Mouse (Mus musculus): ENCODE results near the gene Hlcs.

The Hlcs gene

DNA sequence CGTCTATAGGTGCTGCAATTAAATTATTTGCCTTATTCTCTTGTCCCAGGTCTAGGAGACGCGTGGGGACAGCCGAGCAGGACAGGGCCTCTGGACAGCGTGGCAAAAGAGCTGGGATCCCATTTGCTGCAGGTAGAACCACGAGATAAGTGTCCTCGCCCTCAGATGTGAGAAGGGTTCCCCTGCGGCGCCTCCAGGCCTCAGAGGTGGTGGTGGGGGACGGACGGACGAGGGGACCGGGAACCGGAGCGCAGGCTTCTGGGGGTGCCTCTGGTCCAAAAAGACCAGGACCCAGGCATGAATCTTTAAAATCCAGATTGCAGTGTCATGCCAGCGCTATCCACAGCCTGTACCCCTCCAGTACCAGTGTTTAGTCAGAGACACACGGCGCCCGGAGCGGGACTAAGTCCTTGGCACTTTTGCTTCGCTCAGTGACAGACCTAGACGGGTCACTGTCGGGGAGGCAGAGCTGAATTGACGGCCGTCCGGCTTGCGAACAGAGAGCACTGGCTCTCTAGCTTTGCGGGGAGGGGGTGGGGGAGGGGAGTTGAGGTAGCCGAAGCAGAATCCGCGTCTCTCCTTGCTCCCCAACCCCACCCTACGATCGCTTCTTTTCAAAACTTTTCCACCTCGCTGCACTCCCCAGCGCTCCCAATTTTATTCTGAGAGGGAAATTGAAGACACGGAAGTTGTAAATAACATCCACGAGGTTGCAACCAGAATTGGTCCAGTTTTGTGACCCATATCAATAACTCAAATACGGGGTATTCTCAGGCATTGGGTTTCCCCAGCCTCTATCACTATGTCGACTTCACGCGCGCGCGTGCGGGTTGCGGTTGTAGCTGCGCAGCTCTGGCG lies 218.9 kb downstream of the Hlcs start:
- peak; percentile 41 for DNase-seq (ENCODE audit: low read depth)

DNA sequence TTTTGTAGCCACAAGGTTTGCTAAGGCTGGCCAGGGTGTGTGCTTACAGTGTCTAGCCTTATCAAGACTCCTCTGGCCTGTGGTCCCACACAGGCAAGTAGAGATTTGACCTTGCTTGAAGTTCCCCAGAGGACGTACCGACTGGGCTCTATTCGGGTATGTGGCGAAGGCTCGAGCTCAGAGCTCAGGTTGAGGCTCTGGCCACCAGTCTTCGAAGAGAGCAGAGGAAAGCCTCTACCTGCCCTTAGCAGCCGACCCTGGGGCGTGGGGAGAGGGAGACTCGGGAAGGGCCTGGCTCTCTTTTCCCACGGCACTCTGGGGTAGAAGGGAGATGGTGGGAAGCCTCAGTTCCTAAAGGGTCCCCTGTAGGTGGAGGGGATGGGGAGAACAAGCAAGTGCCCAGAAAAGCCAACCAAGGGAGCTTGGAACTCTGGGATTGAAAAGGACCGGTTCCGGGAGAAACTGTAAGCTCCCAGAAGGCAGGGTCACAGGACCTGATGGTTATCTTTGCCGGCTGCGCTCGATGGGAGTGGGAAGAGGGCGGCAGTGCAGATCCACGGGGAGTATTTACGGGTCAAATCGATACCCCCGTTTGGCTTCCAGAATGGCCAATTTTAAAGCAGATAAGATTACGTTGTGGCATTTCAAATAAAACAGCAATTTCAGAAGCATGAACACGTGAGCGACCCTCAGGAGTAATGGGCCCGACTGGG lies 220.1 kb downstream of the Hlcs start:
- DNase-seq (ENCODE audit: low read depth) = no peak

DNA sequence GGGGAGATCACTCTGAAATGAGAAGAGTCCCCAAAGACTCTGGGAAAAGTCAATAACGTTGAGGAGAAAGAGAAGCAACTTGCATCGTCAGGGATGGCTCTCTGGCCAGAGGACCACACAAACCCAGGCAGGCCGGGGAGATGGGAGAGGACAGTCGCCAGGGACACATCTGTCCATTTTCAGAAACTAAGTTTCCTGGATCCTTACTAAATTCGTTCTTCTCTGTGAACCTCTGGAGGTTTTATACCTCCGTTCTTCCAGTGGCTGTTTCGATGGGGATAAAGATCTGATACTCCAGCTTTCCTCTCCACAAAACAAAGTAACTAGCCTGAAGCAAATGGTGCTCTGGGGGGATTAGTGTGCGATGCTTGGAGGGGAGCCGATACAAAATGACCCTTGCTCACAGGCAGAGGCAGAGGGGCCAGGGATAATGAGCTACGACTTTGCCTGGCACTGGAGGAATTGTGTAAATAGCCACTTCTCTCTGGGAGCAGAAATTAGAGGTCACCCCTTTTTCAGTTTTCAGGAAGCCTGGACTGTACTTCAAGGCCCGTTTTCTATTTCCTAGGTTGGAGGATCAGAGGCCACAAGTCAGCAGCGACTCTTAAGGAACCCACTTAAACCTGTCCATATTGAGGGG lies 220.7 kb downstream of the Hlcs start:
- no peak for DNase-seq (ENCODE audit: low read depth)

DNA sequence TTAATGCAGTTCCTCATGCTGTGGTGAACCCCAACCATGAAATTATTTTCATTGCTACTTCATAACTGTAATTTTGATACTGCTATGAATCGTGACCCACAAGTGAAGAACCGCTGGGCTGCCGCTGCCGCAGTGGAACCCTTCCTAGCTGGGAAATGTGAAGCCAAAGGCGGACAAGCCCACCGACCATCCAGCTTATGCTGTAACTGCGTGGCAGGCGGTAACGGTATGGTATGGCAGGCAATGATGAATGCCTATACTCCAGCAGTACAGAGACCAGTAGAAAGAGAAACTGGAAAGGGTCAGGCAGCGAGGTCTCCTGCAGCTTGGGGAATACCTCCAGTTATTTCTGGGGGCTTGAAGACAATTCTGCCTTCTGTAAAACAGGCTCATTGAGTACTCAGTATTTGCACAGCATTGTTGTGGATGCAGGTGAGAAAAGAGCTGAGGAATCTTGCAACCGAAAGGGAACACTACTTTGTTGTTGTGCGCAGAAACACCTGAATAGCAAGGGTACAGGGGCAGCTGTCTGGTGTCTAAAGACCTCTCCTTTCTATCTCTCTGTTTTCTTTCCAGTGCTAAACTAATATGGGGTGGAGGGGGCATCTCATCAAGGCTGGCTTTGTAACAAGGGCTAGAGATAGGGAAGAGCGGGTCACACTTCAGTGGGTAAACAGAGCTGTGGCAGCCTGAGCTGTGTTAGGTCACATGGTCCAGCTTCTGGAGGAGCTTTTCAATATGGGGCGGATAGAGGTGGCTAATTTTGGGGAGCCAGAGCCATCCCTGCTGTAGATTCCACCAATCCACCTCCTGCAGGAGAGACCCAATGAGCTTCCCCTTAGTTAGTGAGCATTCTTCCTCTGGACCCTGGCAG lies 224.3 kb downstream of the Hlcs start:
- no peak for DNase-seq (ENCODE audit: low read depth)

DNA sequence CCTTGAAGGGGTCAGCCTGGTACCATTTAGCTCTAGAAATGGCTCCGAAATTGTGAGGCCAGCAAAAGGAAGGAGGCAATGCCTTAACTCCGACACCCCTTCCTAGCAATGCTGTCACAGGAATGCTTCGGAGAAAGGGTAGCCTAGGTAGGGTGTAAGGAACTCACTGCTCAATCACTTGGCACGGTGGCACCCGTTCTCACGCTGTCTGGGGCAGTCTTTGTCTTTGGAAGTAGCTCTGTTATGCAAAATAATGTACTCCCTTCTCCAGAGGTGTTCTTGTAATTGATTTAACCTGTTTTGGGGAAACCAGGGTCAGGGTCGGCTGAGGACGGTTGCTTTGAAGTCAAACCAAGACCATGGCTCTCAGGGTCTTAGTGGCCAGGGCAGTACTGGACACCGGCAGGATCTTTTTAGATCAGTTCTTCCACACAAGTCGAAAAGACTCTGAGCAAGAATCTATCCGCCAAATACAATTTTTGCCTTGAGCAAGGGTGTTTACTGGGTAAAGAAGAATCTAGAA lies 225.1 kb downstream of the Hlcs start:
- DNase-seq (ENCODE audit: low read depth) = no peak

DNA sequence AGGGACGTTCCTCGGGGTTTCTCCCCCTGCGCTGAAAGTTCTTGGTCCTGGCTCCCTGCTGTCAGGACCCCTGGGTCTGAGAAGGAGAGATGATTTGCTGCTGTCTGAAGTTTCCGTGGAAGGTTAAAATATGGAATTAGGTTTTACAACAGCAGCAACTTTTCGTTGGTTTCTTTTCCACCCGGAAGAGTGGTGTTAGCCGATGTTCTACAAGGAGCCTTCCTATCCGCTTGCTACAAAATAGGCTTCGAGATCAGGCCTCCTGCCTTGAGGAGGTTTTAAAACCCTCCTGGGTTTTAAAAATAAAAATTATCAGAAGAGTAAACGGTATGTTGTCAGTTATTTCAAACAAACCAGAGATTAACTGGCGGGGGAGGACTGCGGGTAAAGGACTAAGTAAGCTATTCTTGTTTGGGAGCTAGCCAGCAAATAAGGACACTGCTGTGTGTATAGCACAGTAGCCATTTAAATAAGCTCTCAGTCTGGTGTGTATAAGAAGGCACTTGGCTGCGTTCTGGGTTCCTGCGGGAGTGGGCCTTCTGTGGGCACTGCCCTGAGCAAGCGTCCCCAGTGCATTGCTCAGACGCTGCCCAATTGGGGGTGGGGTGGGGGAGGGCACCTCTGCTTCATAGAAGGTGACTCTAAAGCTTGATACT lies 225.7 kb downstream of the Hlcs start:
- DNase-seq (ENCODE audit: low read depth) = no peak

DNA sequence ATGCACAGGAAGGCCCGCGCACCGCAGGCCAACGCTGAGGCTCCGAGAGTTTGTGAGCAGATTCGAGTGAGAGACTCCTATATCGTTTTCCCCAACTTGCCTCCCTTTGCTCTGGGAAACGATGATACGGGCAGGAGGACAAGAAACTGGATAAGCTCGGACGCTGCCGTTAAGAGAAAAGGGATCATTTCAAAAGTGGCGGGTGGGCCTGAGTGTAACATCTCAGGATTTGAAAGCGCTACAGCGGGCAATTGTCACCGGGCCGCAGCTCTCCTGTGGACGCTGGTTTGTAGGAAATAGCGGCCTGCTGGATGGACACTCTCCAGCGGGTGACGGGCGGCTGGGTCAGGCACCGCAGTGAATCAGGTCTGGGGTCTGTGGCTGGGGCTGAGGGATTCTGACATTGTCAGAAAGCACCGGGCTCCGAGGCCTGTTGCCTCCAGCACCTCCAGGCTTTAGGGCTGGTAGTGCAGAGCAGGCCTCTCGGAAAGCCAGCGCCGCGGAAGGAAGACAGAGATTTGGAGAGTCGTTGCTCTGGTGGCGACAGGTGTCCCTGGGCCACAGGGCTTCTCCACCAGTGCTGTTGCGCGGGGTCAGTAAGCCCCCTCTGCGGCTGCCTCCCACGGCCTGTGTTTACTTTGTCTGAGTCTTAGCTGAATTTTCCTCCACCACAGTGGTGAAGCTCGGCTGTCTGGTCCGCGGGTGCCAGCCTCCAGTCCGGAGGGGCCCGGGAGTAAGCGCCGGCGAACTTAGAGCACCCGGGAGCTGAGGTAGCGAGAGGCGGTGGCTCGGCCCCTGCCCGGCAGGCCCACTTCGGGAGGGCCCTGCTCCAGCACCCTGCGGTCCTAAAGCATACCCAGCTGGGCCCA lies 226.4 kb downstream of the Hlcs start:
- peak; percentile 32 for DNase-seq (ENCODE audit: low read depth)

DNA sequence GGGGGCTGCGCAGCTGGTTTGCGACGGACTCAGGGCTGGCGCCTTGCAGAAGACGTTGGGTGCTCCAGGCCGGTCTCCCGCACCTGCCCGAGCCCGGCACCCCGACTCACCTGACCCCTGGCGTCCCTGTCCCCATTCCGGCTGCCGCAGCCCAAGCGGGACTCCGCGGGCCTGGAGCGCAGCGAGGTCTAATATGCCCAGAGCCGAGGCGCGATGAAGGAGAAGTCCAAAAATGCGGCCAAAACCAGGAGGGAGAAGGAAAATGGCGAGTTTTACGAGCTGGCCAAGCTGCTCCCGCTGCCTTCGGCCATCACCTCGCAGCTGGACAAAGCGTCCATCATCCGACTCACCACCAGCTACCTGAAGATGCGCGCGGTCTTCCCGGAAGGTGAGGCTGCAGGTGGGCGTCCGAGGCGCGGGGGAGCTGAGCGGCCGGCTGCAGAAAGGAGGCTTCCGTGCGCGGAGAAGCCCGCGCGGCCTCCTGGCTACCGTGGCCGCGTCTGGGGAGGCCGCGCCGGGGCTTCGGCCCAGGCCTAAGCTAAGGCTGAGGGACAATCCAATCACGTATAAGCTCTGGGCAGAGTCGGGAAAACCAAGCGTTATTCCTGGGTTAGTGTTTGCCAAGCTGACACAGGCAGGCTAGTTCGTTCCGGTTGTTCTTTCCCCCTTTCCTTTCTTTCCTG lies 227.6 kb downstream of the Hlcs start:
- no peak for DNase-seq (ENCODE audit: low read depth)

DNA sequence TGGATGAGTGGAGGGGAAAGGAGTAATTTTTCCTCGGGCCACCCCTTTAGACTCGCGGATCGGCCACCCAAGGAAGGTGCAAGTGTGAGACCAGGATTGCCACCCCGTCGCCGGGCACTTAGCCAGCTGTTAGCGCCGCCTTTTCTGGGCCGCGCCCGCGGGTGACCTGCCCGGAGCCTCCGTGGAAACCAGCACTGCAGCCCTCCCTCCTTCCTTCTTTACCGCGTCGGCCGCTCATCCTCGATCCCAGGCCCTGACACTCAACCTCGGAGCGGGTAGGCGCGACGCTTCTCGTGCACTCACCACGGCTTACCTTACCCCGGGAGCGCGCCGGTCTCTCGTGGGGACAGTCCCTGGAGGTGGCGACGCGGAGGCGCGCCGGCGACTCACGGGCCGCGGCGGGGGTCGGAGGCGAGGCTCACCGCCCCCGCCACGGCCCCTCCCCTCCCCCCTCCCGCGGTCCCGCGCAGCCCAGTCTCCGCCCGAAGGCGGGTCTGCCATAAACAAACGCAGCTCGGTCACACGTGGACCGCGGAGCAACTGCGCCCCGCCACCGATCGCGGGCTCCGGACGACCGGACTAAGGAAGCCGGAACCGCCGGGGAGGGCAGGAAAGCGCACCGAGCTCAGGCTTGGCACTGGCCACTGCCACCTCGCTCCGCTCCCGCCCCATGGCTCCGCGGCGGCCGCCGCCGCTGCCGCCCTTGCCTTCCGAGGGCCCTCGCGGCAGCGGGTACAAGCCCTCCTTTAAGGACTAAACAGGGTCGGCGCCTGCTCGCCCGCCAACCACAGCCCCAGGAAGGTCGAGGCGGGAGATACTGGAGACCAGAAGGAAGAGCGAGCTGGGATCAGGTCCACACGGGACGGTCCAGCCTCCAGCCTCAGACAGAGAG lies 228.4 kb downstream of the Hlcs start, which contains the start of gene Sim2:
Gene Sim2, plus strand, starts transcription at position 221 of the 892 bp plus-strand sequence.
- DNase-seq (ENCODE audit: low read depth) = no peak

DNA sequence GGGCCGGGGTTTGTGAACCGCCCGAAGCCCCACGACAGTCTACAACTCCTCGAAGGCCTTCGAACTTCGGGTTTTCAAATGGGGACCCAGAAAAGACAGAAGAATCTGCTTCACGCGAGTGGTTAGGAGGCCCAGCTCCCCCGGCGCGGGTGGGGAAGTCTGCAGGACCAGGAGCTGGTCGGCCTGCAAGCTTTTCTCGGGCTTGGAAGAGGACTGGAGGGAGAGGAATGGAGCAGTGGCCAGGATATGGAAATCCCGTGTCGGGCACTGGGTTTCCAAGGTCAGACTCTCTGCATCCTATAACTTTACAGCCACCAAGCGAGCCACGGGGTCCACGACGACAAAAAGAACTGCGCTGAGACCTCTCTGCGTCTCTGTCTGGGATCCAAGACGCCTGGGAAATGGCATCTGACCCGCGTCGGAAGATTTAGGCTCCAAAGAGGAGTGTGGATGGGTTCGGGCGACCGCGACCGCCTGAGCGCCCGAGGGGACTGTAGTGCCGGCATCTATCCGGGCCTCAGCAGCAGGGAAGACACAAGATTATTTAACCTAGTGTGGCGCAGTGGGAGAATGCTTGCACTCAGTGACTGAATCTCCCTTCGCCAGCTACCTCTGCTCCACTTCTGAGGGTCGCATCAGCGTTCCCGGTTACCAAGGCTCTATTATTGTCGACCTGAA lies 229.4 kb downstream of the Hlcs start:
- DNase-seq (ENCODE audit: low read depth) = no peak

DNA sequence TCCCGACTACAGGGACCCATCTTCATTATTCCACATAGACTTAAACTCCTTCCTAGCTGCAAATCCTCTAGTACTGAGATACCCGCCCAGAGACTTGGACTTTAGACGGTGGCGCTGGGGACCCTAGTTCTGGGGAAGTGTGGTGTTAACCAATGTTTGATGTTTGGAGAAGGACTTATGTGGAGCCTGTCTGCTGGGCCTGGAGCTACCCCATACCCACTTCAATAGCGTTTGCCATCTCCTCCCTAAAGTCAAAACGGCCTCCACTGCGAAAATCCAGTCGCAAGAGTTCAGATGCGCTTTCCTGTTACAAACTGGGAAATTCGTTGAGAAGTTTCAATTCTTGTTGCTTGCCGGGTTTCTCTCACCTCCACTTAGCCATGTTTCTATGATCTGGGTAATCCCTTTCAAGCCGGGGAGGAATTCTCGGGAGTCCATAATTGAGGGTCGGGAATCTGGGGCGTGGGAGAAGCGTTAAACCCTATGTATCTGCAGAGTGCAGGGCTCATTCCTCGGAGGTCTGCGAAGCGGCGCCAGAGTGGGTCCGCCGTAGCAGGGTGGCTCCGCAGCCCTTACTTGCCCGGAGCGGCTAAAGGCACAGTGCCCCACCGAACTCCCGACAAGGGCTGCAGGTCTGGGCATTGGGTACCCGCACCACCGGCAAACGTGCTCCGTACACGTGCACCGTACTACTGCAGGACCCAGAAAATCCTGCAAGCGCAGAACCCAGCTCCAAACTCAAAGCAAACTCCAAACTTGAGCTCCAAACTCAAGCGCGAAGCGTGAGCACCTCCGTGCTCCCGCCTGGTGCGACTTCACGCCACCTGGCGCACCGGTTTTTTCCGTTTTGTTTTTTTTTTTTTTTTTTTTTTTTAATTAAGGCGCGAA lies 230.2 kb downstream of the Hlcs start:
- no peak for DNase-seq (ENCODE audit: low read depth)

DNA sequence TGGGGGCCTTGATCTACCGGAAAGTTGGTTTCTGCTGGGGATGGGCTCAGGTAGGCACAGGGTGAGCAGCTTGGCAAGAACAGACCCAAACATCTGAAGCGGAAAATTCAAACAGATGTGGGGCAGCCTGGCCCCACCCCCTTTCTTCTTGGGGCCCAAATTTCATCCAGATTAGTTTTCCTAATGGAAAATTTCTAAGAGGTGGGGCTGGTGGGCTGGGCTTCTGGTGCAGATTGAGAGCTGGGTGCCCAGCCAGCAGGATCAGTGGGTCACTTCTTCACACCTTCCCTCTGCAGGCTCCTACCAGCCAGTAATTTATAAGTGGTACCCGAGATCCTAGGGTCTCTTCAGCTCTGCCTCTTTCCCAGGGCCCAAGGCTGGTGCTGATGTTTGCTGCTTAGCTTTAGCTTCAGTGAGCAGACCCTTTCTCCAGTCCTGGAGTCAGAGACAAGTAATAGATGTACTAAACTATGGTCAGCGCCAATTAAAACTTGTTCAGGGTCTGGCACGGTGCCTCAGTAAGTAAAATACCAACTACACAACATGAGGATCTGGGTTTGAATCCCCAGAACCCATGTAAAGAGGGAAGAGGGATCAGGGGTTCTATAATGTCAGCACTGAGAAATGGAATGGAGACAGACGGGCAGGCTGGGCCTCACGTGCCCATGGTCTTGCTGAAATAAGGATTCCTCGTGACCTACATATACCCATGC lies 231.2 kb downstream of the Hlcs start:
- no peak for DNase-seq (ENCODE audit: low read depth)

DNA sequence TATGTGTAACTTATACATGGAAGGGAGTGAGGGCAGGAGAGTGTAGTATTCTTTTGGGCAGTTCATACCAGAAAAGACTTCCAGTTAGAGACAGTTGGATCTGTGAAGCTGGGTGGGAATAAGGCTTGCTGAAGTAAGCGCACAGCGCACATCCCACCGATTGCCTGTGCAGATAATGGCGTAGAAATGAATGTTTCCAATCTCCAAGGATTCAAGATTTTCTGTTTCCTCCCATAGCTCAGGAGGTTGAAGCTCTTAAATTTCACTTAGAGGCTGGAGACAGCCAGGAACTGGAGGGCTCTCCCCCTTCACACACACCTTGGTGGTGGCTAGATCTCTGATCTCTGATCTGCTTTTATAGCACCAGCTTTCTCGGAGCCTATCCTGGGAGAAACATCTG lies 231.8 kb downstream of the Hlcs start:
- DNase-seq (ENCODE audit: low read depth) = no peak

DNA sequence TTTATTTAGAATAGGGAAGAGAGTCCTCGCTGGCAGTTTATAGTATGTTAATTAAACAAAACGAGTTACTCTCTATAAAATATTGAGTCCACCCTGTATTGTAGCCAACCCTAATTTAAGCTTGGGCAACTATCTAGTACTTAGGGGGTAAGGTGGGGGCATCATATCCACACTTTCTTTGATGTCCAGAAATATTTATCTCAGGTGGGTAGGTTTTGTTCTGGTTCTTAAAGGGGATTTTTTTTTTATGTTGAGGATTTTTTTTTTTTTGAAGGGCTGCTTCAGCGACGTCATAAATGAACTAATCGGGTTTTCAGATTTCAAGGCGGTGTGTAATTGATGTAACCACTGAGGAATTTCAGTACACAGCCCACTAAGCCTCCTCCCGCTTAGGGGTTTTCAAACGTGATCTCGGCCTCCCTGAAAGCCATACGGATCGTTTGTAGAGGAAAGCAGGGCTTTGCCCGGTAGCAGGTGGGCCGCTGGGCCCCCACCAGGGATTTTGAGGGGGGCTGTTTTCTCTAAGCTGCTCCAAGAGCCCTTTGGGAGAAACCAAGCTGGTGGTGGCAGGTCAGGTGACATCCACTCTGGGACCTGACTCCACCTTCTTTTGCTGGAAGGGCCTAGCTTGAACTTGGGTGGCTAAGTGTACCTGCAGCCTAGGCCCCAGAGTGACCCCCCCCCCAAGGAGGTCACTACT lies 233.4 kb downstream of the Hlcs start:
- DNase-seq (ENCODE audit: low read depth) = no peak

DNA sequence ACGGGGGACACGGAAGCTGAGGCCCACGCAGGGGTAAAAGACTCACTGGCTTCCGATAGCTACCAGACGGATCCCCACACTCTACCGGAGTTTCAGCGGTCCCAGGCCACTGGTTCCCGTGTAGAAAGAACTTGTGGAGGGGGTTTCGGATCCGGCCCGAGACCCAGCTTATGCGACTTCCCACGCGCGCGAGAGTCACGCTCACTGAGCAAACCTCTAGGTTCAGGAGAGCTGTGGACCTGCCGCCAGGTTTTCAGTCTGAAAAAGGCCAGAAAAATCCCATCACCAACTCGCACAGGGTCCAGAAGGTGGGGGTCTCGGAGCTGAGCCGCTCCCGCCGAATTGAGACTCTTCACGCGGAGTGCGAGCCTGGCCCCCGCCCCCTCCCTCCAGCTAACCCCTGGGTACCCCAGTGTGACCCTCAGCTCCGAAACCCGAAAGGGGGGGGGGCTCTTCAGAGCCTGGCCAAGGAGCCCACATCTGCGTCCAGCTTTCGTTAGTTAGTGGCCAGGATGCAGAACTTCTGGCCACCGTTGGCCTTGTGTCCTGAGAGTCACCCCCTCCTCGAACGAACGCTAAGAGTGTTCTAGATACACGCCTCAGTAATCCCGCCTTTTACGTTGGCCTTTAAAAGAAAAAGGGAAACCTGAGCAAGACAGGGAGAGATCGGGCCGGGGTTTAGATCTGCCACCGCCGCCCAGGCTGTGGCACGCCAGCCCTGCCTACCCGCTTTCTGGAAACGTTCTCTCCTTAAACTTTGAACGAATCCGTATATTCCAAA lies 234.1 kb downstream of the Hlcs start:
- peak; percentile 28 for DNase-seq (ENCODE audit: low read depth)

Measured in naive thymus-derived CD4-positive, alpha-beta T cell, adult 2 months (primary cell).